Mouse (Mus musculus) cortical plate, adult 2 months (tissue): Measurements from ENCODE around the gene Il4. TPM values are rescaled to one million over a fixed set of nuclear protein-coding genes. Genes with fewer than 3 reads are reported as not detected.

Source experiments
- H3K27ac ChIP-seq: fragments of 200-500 bp; 2 replicates; pipeline ENCODE4 v1.5.1; 2012; ENCODE audit warnings: low read length, control low read depth, inconsistent platforms; ENCODE audit not compliant: insufficient read depth
- H3K4me1 ChIP-seq: fragments of 200-500 bp; 2 replicates; pipeline ENCODE4 v1.6.1; 2011; ENCODE audit warnings: low read length; ENCODE audit not compliant: control insufficient read depth, insufficient read depth
- H3K4me3 ChIP-seq: fragments of 200-500 bp; 2 replicates; pipeline ENCODE4 v1.5.1; 2011; ENCODE audit warnings: mild to moderate bottlenecking, low read length, control low read depth; ENCODE audit not compliant: insufficient read depth
- CTCF ChIP-seq: fragments of 200-500 bp; IDR thresholded peaks from 2 replicates; pipeline ENCODE4 v1.5.1; 2011; ENCODE audit warnings: mild to moderate bottlenecking, control low read depth, low read length; ENCODE audit not compliant: insufficient read depth; ENCODE audit errors: extremely low read depth
- POLR2A ChIP-seq: fragments of 200-500 bp; IDR thresholded peaks from 2 replicates; pipeline ENCODE4 v1.6.1; 2011; ENCODE audit warnings: mild to moderate bottlenecking, low read length, control low read depth; ENCODE audit not compliant: insufficient read depth; ENCODE audit errors: extremely low read depth
- polyA plus RNA-seq: library from polyadenylated mRNA; depleted of rRNA; stranded (reverse); fragments of >200 nt; gene quantifications from 2 replicates; pipeline ENCODE4 v1.2.3, GENCODE M21; 2012

Il4 gene
- polyA plus RNA-seq, 1 experiment = not detected

- H3K4me3 ChIP-seq = no peak overlapping the region
- TF ChIP-seq POLR2A = no peak
- peak; percentile 89 for TF ChIP-seq CTCF
- H3K27ac ChIP-seq = no peak overlapping the region
- no peaks in the 10 kb centered on the region for H3K4me1 ChIP-seq
Observed at GRCm38 (mm10) chr11:53627859-53628258, 9.4 kb upstream of the Il4 start.

DNA sequence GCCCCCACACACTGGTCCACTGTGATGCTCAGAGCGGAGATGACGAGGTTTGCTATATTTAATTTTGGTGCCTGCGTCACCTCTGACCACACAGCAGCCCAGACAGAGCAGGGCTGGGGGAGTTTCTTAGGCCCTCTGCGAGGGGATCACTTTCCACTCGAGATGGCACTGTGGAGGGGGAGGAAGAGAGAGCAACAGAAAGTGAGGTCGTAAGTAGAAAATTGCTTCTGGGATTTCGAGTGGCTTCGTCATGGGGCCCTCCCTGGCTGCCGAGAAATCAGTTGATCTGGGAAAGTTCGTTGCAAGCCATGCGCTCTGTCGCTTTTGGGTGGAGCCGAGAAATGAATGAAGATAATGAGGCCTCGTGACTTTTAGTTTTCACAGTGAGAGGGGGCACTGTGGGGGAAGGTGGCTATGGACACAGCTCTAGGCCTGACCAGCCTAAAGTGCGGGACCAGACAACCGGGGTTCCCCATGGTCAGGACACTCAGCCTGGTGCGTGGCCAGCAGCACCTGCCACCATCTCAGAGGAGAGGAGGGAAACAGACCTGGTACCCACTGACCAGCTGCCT, 8.4 kb upstream of the Il4 start:
- Histone ChIP-seq H3K4me3 (no peak overlapping the region), H3K27ac (no peak overlapping the region), H3K4me1 (no peaks in the 10 kb centered on the region)
- no peak for TF ChIP-seq CTCF

DNA sequence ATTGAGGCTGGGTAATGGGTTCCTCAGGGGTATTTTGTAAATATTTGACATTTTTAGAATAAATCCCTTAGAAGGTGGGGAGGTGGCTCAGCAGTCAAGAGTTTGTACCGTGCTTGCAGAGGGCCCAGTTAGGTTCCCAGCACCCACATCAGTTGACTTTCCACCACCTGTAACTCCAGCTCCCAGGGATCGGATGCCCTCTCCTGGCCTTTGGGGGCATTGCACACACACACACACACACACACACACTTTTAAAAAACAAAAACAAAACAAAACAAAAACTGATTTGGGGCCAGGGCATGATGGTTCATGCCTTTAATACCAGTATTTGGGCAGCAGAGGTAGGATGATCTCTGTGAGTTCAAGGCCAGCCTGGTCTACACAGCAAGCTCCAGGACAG, 5.7 kb upstream of the Il4 start:
- Histone ChIP-seq H3K27ac (no peak overlapping the region), H3K4me1 (no peaks in the 10 kb centered on the region), H3K4me3 (no peak overlapping the region)
- TF ChIP-seq POLR2A (no peak), CTCF (no peak)

GRCm38 (mm10) chr11:53623573-53623972, 5.1 kb upstream of the Il4 start:
- TF ChIP-seq CTCF = no peak
- no peak for TF ChIP-seq POLR2A
- Histone ChIP-seq H3K4me1 (no peaks in the 10 kb centered on the region), H3K4me3 (no peak overlapping the region), H3K27ac (no peak overlapping the region)

GRCm38 (mm10) chr11:53622440-53622806, 4.0 kb upstream of the Il4 start:
- H3K4me1 ChIP-seq = no peaks in the 10 kb centered on the region
- TF ChIP-seq POLR2A (no peak), CTCF (no peak)
- no peak overlapping the region for H3K27ac ChIP-seq
- no peak overlapping the region for H3K4me3 ChIP-seq

DNA sequence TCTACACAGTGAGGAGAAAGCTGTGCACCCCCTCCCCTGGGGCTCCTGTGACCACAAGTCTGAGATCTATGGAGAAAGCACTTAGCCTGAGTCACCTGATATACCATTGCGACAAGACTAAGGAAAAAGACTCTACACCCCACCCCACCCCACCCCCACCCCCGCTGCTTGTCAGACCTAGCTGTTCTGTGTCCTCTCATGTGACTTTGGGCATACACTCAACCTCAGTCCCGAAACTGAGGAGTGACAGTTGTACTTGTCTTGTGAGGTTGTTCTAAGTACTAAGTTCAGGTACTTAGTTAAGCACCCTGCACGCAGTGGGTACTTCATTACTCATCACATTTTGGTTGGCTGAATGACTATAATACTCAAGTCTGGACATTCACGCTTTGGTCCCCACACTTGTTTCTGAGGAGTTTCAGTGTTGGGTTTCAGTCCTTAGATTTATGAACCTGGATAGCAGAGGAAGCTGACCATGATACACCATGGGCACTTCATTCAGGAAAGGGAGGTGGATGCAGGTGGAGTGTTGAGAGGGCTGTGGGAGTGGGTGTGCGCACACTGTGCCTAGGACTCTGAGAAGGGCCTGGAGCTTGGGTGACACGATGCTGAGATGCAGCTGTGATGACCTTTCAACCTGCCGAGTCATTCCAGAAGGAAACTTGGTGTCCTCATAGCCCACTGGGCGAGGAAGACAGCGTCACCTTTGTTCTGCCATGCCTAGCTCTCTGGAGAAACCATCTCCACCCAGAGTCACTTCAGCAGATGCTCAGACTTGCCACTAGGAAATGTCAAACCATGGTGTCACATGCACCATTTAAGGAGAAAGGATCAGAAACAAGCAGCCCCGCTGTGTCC, 3.3 kb upstream of the Il4 start:
- TF ChIP-seq CTCF = no peak
- H3K4me1 ChIP-seq = no peaks in the 10 kb centered on the region
- no peak overlapping the region for H3K27ac ChIP-seq
- H3K4me3 ChIP-seq = no peak overlapping the region

DNA sequence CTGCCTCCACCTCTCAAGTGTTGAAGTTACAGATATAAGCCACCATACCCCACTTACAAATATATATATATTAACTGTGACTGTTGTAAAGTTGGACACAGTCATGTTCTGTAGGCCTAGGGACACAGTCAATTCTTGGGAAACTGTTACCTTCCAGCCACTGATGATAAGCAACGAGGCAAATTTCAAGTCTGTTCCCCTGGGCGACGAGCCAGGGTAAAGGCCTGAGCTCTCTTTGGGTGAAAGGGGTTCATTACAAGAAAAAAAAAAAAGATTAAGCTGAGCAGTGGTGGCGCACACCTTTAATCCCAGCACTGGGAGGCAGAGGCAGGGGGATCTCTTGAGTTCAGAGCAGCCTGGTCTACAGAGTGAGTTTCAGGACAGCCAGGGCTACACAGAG, 1.6 kb upstream of the Il4 start:
- no peak overlapping the region for H3K4me3 ChIP-seq
- H3K4me1 ChIP-seq = no peaks in the 10 kb centered on the region
- TF ChIP-seq POLR2A (no peak), CTCF (no peak)
- no peak overlapping the region for H3K27ac ChIP-seq

DNA sequence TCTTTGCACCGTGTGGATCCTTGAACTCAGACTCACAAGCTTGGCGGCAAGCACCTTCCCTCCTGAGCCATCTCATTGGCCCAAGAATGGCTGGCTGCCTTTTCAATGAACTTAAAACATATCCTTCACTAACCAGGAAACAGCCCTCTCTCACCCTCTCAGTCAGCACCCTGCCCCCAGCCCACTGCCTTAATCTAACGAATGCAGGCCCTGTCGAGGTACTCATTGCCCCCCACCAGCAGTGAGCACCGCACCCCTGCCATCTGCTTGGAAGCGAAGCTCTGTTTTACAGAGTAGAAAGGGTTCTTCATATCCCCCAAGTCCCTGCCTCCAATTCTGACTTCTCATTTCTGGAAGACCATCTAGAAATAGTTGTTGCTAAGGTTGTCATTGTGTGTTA, 959 bp upstream of the Il4 start:
- H3K27ac ChIP-seq = no peak overlapping the region
- TF ChIP-seq POLR2A (no peak), CTCF (no peak)
- no peaks in the 10 kb centered on the region for H3K4me1 ChIP-seq
- H3K4me3 ChIP-seq = no peak overlapping the region

DNA sequence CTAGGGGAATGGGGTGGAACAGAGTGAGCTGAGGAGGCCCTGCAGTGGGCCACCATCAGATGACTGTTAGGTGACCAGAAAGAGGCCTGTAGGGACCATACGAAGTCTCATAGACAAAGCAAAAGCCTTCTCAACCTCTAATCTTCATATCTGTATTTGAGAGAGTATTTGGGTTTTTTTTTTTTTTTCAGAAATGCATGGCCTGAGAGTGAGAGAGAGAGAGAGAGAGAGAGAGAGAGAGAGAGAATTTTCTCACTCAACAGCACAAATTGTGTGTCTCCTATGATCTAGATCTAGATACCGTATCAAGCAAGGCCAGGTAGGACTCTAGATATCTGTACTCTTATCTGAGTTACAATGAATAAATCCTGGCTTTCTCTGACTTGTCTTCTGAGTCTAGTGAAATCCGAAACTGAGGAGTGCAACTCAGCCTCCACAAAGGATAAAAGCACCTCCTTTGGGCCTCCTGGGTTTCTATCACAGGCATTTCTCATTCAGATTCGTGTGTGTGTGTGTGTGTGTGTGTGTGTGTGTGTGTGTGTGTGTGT, 833 bp downstream of the Il4 start:
- Histone ChIP-seq H3K4me1 (no peaks in the 10 kb centered on the region), H3K4me3 (no peak overlapping the region), H3K27ac (no peak overlapping the region)
- no peak for TF ChIP-seq POLR2A
- TF ChIP-seq CTCF = no peak

GRCm38 (mm10) chr11:53616748-53617558, 1.5 kb downstream of the Il4 start:
- Histone ChIP-seq H3K27ac (no peak overlapping the region), H3K4me3 (no peak overlapping the region), H3K4me1 (no peaks in the 10 kb centered on the region)
- no peak for TF ChIP-seq POLR2A
- no peak for TF ChIP-seq CTCF

DNA sequence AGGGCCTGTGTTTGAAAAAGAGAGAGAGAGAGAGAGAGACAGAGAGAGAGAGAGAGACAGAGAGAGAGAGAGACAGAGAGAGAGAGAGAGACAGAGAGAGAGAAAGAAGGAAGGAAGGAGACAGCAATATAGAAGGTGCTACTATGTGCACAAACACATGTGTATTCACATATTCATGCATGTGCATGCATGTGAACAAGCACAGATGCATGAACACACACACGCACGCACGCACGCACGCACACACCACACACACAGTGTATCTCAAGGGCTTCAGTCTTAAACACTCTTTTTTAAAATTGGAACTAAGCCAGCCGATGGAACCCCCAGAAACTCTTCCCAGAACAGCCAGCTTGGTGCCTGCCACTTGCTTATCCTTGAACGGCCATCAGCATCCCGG, 2.9 kb downstream of the Il4 start:
- Histone ChIP-seq H3K4me3 (no peak overlapping the region), H3K4me1 (no peaks in the 10 kb centered on the region), H3K27ac (no peak overlapping the region)
- TF ChIP-seq CTCF (no peak), POLR2A (no peak)
